Mouse (Mus musculus) effector memory CD4-positive, alpha-beta T cell, adult 7 months (primary cell): ENCODE data around the gene Prdm8. TPM values are rescaled to one million over a fixed set of nuclear protein-coding genes. Genes with fewer than 3 reads are reported as not detected.

ENCODE experiments used
- polyA plus RNA-seq: library from polyadenylated mRNA; unstranded; fragments of 100-300 nt; shearing (Covaris generic); gene quantifications from one replicate; pipeline ENCODE4 v1.2.1, GENCODE M21; 2017

The Prdm8 gene
- 0.23 TPM for polyA plus RNA-seq

DNA sequence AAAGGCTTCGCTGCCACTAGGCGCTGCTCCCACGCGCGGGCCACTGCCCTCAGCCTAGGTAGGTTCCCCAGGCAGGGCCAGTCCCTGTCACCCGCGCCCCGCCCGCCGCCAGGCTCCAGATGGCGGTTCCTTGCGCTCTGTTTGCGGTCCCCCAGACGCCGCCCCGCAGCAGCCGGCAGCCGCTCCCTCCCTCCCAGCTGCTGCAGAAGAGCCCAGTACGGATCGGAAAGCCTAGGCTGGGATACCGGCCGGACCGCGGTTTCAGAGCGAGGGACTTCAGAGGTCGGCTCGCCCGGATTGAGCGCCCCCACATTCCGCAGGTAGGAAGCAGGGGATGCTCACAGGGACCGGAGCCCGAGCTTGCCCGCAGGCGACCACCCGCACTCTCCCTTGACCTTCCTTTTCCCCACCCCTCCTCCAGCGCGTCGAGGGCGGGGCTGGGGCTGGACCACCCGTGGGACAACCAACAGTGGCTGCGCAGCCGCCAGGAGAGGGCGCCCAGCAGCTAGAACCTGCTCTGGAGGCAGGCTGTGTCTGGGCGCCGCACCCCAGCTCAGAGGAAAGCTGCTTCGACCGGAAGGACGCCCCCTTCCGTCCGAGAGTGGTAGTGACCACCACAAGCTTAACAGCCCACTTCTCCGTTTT, at the start of gene Prdm8:
Gene Prdm8 (plus strand): TSS at position 19 of the 645 bp plus-strand sequence.

Other genes starting within 250 kb of the Prdm8 start
- gene Antxr2, start 136.2 kb upstream of the Prdm8 start, polyA plus RNA-seq: 61.5 TPM
- 0.66 TPM for gene Fgf5, start 87.0 kb downstream of the Prdm8 start, polyA plus RNA-seq
- not detected for gene Cfap299, start 162.1 kb downstream of the Prdm8 start, polyA plus RNA-seq